Mouse (Mus musculus): ENCODE data around the gene H2al1a.
"Not testable (repeated sequence)": the region's sequence is repeated elsewhere in the genome, so short reads cannot be mapped to it uniquely, and the experiment has no call there.

H2al1a gene

DNA sequence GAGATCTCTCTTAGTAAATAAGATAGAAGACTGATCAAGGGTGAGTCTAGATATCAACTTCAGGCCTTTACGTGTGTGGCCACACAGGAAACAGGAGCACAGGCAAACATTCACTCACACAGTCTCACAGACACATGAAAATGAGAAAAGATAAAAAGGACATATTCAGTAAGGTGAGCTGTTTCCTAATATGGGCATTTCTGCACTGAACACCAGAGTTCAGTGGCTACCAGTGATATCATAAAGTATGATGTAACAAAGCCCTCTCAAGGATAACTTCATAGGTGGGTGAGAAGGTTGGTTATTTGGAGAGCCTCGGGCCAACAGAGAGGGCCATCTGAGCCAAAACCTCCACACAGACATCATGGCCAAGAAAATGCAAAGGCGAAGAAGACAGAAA lies at the start of gene H2al1a:
Gene H2al1a (plus strand): TSS at position 301 of the 400 bp plus-strand sequence.
- not testable (repeated sequence) for DNase-seq (ENCODE audit: low read depth)

DNA sequence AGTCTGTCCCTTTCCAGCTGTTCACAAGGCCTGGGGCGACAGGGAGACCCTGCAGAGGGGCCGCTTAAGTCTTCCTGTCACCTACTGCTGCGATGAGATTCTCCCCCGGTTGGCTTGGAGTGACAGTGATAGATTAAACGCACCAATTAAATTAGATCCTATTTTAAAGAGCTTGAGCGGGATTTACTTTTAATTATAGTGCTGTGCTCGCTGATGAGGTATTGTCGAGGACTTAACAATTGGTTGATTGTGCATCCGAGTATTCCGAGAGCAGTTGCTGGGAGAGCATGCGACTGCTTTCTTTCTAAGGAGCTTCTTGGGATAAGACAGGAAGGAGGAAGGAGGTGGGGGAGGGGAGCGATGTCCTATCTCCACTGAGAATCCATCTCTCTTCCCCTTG lies 48.9 kb upstream of the H2al1a start:
- DNase-seq (ENCODE audit: low read depth), result no peak

GRCm38 (mm10) chrX:11254062-11254461 lies 45.0 kb upstream of the H2al1a start:
- DNase-seq (ENCODE audit: low read depth), result peak; percentile 21

DNA sequence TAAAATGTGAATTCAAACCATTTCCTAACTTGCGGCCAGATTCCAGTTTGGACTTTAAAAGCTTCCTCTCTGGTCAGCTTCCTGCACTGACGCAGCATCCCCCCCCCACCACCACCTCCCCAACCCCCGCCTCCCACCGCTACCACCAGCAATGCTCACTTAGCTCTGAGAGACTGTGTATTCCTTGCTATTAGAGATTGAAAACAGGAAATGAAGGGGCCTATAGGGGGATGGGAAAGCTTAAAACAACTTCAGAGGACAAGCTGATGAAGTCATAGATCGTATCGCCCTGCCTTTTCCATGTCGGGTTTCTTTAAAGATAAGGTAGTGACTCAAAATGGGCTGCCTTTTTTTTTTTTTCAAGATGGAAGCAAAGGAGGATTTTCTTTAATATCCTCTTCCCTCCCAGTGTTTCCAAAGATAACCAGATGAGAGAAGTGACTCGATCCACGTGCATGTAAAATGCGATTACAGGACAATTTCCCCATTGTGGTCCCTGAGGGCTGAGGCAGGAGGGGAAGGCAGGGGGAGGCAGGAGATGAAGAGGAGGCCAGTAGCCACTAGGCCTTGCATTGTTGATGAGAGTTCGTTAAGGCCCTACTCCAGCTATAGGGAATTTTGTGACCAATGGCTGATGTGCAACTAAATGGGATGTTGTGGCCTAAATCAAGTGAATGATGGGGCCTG lies 44.4 kb upstream of the H2al1a start:
- DNase-seq (ENCODE audit: low read depth), result peak; percentile 19

GRCm38 (mm10) chrX:11255564-11256360 lies 43.3 kb upstream of the H2al1a start:
- DNase-seq (ENCODE audit: low read depth), result no peak

DNA sequence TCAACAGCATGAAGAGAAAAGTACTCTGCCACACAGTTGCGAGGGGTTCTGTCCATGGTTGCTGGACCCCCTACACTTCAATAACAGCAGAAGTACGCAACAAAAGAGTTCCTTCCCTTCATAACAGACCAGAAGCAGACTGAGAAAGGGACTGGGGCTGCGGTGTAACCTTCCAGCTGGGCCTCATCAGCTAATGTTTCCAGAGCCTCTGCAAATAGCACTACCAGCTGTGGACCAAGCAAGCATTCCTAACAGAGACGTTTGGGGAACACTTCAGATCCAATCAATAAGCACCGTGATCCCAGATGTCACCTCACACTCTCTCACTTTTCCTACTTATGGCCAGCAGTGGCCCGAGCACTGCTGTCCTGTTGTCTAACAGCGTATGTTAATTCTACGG lies 34.1 kb upstream of the H2al1a start:
- no peak for DNase-seq (ENCODE audit: low read depth)

GRCm38 (mm10) chrX:11267791-11268190 lies 31.3 kb upstream of the H2al1a start:
- no peak for DNase-seq (ENCODE audit: low read depth)

DNA sequence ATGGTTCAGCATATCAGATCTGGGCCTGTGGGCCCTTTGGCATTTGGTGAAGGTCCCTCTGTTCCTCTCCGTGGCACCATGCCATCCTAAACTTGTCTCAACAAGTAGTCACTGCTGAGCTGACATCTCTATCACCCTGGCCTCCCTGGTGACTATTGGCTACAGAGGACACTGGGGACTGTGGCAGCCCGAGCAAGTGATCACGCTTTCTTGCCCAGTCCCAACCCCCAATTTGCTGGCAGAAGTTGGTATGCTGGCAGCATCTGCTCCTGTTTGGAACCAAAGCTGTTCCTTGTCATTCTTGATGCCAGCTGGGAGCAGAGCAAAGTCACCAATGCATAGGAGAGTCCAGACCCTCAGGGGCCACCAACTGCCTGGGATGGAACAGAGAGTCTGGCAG lies 30.0 kb upstream of the H2al1a start:
- DNase-seq (ENCODE audit: low read depth), result no peak

DNA sequence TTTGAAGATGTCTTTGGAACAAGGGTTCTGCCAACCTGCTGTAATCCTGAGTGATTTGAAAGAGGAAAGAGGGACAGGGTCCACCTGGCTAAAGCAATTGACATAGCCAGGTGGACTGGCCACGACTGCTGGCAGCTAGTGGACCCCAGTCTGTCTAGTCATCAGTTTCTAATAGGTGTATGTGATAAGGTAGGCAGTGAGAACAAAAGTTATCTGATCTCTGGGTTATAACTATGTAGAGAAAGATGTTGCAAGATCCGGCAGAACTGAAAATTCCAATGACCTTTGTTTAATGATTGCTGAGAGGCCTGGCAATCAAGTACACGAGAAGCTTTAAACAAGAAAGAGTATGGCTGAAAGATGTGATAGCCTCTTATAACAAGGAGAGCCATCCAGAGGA lies 25.9 kb upstream of the H2al1a start:
- DNase-seq (ENCODE audit: low read depth), result no peak

DNA sequence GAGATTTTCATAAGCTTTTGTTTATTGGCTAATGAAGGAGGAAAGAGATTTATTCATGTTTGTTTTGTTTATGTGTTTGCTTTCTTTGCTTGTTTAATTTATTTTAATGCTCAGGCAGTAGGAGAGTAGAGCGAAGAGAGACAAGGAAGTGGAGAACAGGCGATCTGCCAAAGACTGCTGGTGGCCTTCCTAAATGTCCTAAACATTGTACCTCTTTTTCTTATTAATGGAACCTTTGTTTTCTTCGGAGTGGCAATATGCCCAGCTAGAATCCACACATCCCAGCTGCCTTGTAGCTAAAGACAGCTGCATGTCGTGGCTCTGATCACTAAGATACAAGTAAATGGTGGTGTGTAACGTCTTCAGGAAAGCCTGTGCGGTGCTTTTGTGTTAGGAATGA lies 22.0 kb upstream of the H2al1a start:
- no peak for DNase-seq (ENCODE audit: low read depth)

DNA sequence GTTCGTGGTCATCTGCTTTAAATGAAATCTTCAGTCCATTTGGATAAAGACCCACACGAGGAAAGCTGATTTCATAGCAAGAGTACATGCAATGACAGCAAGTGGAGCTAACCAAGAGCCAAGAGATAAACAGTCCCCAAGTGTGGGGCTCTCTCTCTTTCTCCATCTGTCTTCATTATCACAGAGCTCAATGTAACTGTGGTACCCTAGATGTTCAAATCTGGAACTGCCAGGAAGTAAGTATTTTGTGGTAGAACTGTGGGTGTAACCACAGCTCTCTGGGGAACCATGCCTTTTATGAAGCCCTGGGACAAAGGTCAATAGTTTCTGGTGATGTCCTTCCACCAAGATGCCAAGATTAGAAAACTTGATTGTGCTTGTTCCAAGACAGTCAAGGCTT lies 18.3 kb upstream of the H2al1a start:
- DNase-seq (ENCODE audit: low read depth), result no peak

- no peak for DNase-seq (ENCODE audit: low read depth)
These were observed 10.7 kb upstream of the H2al1a start for GRCm38 (mm10) chrX:11288306-11288882.

DNA sequence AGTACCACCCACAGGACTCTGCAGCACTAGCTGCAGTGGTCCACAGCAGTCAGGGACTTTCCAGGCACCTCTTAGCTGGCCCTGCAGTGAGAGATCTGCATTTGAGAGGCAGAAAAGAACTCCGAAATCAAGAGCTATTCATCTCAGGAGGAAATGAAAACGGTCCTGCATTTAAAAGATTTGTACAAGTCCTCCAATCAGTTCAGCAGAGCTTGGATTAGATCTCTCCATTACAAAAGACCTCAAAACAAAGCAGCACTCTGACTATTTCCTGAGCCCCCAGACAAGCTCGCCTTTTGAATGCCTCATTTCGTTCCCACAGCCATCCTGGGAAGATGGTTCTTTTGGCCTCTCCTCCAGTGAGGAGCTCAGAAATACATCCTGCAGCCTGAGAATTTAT lies 9.8 kb upstream of the H2al1a start:
- no peak for DNase-seq (ENCODE audit: low read depth)

DNA sequence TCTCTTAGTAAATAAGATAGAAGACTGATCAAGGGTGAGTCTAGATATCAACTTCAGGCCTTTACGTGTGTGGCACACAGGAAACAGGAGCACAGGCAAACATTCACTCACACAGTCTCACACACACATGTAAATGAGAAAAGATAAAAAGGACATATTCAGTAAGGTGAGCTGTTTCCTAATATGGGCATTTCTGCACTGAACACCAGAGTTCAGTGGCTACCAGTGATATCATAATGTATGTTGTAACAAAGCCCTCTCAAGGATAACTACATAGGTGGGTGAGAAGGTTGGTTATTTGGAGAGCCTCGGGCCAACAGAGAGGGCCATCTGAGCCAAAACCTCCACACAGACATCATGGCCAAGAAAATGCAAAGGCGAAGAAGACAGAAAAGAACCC lies 3.1 kb downstream of the H2al1a start, which contains the start of gene H2al1b:
Gene H2al1b (plus strand): TSS at position 301 of the 400 bp plus-strand sequence.
- DNase-seq (ENCODE audit: low read depth), result not testable (repeated sequence)

DNA sequence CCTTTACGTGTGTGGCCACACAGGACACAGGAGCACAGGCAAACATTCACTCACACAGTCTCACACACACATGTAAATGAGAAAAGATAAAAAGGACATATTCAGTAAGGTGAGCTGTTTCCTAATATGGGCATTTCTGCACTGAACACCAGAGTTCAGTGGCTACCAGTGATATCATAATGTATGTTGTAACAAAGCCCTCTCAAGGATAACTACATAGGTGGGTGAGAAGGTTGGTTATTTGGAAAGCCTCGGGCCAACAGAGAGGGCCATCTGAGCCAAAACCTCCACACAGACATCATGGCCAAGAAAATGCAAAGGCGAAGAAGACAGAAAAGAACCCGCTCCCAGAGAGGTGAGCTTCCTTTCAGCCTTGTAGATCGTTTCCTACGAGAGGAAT lies 6.3 kb downstream of the H2al1a start, which contains the start of gene H2al1c:
Gene H2al1c (plus strand): TSS at position 301 of the 400 bp plus-strand sequence.
- DNase-seq (ENCODE audit: low read depth), result not testable (repeated sequence)

GRCm38 (mm10) chrX:11308524-11308923 lies 9.5 kb downstream of the H2al1a start, which contains the start of gene H2al1d:
H2al1d (plus strand) TSS chrX:11308824.
- not testable (repeated sequence) for DNase-seq (ENCODE audit: low read depth)

- not testable (repeated sequence) for DNase-seq (ENCODE audit: low read depth)
These were observed 12.6 kb downstream of the H2al1a start, which contains the start of gene H2al1e for GRCm38 (mm10) chrX:11311634-11312033. H2al1e (plus strand) TSS chrX:11311934.

DNA sequence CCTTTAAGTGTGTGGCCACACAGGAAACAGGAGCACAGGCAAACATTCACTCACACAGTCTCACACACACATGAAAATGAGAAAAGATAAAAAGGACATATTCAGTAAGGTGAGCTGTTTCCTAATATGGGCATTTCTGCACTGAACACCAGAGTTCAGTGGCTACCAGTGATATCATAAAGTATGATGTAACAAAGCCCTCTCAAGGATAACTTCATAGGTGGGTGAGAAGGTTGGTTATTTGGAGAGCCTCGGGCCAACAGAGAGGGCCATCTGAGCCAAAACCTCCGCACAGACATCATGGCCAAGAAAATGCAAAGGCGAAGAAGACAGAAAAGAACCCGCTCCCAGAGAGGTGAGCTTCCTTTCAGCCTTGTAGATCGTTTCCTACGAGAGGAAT lies 15.8 kb downstream of the H2al1a start, which contains the start of gene H2al1f:
Gene H2al1f (plus strand): TSS at position 301 of the 400 bp plus-strand sequence.
- not testable (repeated sequence) for DNase-seq (ENCODE audit: low read depth)

DNA sequence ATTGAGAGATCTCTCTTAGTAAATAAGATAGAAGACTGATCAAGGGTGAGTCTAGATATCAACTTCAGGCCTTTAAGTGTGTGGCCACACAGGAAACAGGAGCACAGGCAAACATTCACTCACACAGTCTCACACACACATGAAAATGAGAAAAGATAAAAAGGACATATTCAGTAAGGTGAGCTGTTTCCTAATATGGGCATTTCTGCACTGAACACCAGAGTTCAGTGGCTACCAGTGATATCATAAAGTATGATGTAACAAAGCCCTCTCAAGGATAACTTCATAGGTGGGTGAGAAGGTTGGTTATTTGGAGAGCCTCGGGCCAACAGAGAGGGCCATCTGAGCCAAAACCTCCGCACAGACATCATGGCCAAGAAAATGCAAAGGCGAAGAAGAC lies 18.9 kb downstream of the H2al1a start, which contains the start of gene H2al1g:
Gene H2al1g (plus strand): TSS at position 301 of the 400 bp plus-strand sequence.
- DNase-seq (ENCODE audit: low read depth), result not testable (repeated sequence)

DNA sequence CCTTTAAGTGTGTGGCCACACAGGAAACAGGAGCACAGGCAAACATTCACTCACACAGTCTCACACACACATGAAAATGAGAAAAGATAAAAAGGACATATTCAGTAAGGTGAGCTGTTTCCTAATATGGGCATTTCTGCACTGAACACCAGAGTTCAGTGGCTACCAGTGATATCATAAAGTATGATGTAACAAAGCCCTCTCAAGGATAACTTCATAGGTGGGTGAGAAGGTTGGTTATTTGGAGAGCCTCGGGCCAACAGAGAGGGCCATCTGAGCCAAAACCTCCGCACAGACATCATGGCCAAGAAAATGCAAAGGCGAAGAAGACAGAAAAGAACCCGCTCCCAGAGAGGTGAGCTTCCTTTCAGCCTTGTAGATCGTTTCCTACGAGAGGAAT lies 22.1 kb downstream of the H2al1a start, which contains the start of gene H2al1h:
Gene H2al1h (plus strand): TSS at position 301 of the 400 bp plus-strand sequence.
- DNase-seq (ENCODE audit: low read depth), result not testable (repeated sequence)

DNA sequence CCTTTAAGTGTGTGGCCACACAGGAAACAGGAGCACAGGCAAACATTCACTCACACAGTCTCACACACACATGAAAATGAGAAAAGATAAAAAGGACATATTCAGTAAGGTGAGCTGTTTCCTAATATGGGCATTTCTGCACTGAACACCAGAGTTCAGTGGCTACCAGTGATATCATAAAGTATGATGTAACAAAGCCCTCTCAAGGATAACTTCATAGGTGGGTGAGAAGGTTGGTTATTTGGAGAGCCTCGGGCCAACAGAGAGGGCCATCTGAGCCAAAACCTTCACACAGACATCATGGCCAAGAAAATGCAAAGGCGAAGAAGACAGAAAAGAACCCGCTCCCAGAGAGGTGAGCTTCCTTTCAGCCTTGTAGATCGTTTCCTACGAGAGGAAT lies 25.3 kb downstream of the H2al1a start, which contains the start of gene H2al1i:
Gene H2al1i (plus strand): TSS at position 301 of the 400 bp plus-strand sequence.
- DNase-seq (ENCODE audit: low read depth), result not testable (repeated sequence)

- not testable (repeated sequence) for DNase-seq (ENCODE audit: low read depth)
These were observed 28.5 kb downstream of the H2al1a start, which contains the start of gene H2al1j for GRCm38 (mm10) chrX:11327522-11327921. H2al1j (plus strand) TSS chrX:11327822.

Measured in naive thymus-derived CD4-positive, alpha-beta T cell, adult 2 months (primary cell).